Comparison of ENCODE assay signal across 8 mouse cellular contexts in genomic region chr11:19017719-19018413, GRCm38 (mm10). TPM values are rescaled to one million over a fixed set of nuclear protein-coding genes. Genes with fewer than 3 reads are reported as not detected.
DNase-seq lines count a peak whose midpoint lies in the region; ATAC-seq lines count a peak whose summit lies in the region.

No protein-coding gene starts in this region.

- peak overlapping the region; percentile 95; the same call in 1 of the 2 replicates for H3K27ac ChIP-seq in forebrain, embryonic 14.5 days (ENCODE audit: low read depth, low read length)
- H3K27ac ChIP-seq in liver, embryonic 11.5 days (ENCODE audit: low read depth, low read length), result peak overlapping the region; percentile 96
- peak overlapping the region; percentile 99 for H3K27ac ChIP-seq in stomach, embryonic 15.5 days

- H3K27me3 ChIP-seq in megakaryocyte, embryonic 14.5 days (replicated peaks), result no peaks in the 10 kb centered on the region
- H3K27me3 ChIP-seq in forebrain, embryonic 14.5 days (replicated peaks; ENCODE audit: control insufficient read depth, insufficient read depth, low read length), result peaks cover 34% of the 10 kb centered on the region
- H3K27me3 ChIP-seq in liver, embryonic 11.5 days (replicated peaks; ENCODE audit: control insufficient read depth, insufficient read depth, low read length), result no peaks in the 10 kb centered on the region
- no peaks in the 10 kb centered on the region for H3K27me3 ChIP-seq in stomach, embryonic 15.5 days (replicated peaks)

- ATAC-seq in megakaryocyte, adult 5-6 weeks (ENCODE audit: poor library complexity, severe bottlenecking), result no peak
- ATAC-seq in forebrain, embryonic 14.5 days, result no peak
- ATAC-seq in liver, embryonic 11.5 days (replicated peaks; ENCODE audit: low FRiP score), result no peak
- no peak for ATAC-seq in stomach, embryonic 15.5 days (ENCODE audit: insufficient read depth, low FRiP score, low read depth)
- no peak for ATAC-seq in granulocyte monocyte progenitor cell, adult 5-6 weeks (replicated peaks; ENCODE audit: poor library complexity, severe bottlenecking)

- H3K4me1 ChIP-seq in megakaryocyte, embryonic 14.5 days, result peaks cover 31% of the 10 kb centered on the region
- H3K4me1 ChIP-seq in forebrain, embryonic 14.5 days (ENCODE audit: control insufficient read depth, insufficient read depth, low read length), result peaks cover 4% of the 10 kb centered on the region
- peaks cover 22% of the 10 kb centered on the region for H3K4me1 ChIP-seq in liver, embryonic 11.5 days (replicated peaks; ENCODE audit: control insufficient read depth, insufficient read depth, low read length)
- H3K4me1 ChIP-seq in stomach, embryonic 15.5 days, result peaks cover 6% of the 10 kb centered on the region; the same call in 1 of the 2 replicates

- peaks cover 35% of the 10 kb centered on the region for H3K36me3 ChIP-seq in megakaryocyte, embryonic 14.5 days (replicated peaks; ENCODE audit: low read length)
- no peaks in the 10 kb centered on the region for H3K36me3 ChIP-seq in forebrain, embryonic 14.5 days (ENCODE audit: control insufficient read depth, insufficient read depth, low read length)
- H3K36me3 ChIP-seq in liver, embryonic 11.5 days (ENCODE audit: control insufficient read depth, insufficient read depth, low read length), result no peaks in the 10 kb centered on the region
- H3K36me3 ChIP-seq in stomach, embryonic 15.5 days, result no peaks in the 10 kb centered on the region

- H3K4me3 ChIP-seq in megakaryocyte, embryonic 14.5 days (replicated peaks), result peak overlapping the region; percentile 93
- peak overlapping the region; percentile 58 for H3K4me3 ChIP-seq in forebrain, embryonic 14.5 days (ENCODE audit: low read depth, low read length)
- H3K4me3 ChIP-seq in liver, embryonic 11.5 days (ENCODE audit: low read depth, low read length), result peak overlapping the region; percentile 70
- peak overlapping the region; percentile 73 for H3K4me3 ChIP-seq in stomach, embryonic 15.5 days (replicated peaks)

- DNase-seq in forebrain, embryonic 14.5 days (ENCODE audit: low spot score), result no peak
- DNase-seq in liver, embryonic 11.5 days (ENCODE audit: low spot score), result no peak
- no peak for DNase-seq in left cerebral cortex, adult 11 months (ENCODE audit: low spot score)
- DNase-seq in layer of hippocampus, adult 9-11 months, result no peak

- peak overlapping the region; percentile 80 for H3K4me2 ChIP-seq in forebrain, embryonic 14.5 days (ENCODE audit: low read length)
- peak overlapping the region; percentile 98 for H3K4me2 ChIP-seq in liver, embryonic 11.5 days
- peak overlapping the region; percentile 61 for H3K4me2 ChIP-seq in stomach, embryonic 15.5 days

- H3K9ac ChIP-seq in forebrain, embryonic 14.5 days (ENCODE audit: low read length), result peak overlapping the region; percentile 95
- H3K9ac ChIP-seq in liver, embryonic 11.5 days (ENCODE audit: low read depth, low read length), result peak overlapping the region; percentile 84
- peak overlapping the region; percentile 83 for H3K9ac ChIP-seq in stomach, embryonic 15.5 days

- WGBS in forebrain, embryonic 14.5 days, result 2% methylated on average over 14 of the region's 14 CpGs
- WGBS in liver, embryonic 11.5 days, result under 1% methylated on average over 14 of the region's 14 CpGs
- WGBS in stomach, embryonic 15.5 days, result under 1% methylated on average over 14 of the region's 14 CpGs

- no peaks in the 10 kb centered on the region for H3K9me3 ChIP-seq in megakaryocyte, embryonic 14.5 days
- no peaks in the 10 kb centered on the region for H3K9me3 ChIP-seq in forebrain, embryonic 14.5 days (replicated peaks; ENCODE audit: control insufficient read depth, low read length)
- H3K9me3 ChIP-seq in liver, embryonic 11.5 days (ENCODE audit: control insufficient read depth, low read length), result no peaks in the 10 kb centered on the region
- no peaks in the 10 kb centered on the region for H3K9me3 ChIP-seq in stomach, embryonic 15.5 days

RNA-seq across cellular contexts. Expression of gene Meis1, which starts 0.9 kb away (rescaled TPM):
- 121 and 264 TPM in 2 replicates for polyA plus RNA-seq in megakaryocyte, embryonic 14.5 days (2012; ENCODE audit: insufficient read depth, low replicate concordance)
- total RNA-seq in megakaryocyte, adult 5-6 weeks (2015), result 3.3 and 4.2 TPM in 2 replicates
- total RNA-seq in megakaryocyte, adult 5-6 weeks (2017), result 5.9 and 6.0 TPM in 2 replicates
- 19.2 and 20.1 TPM in 2 replicates for polyA plus RNA-seq in forebrain, embryonic 14.5 days (2014; fragmentation: Nextera tagmentation; extraction: Ambion mirVana)
- 44.7 and 46.6 TPM in 2 replicates for polyA plus RNA-seq in liver, embryonic 11.5 days (2014; fragmentation: Nextera tagmentation; extraction: Ambion mirVana)
- polyA plus RNA-seq in stomach, embryonic 15.5 days (2015; fragmentation: Nextera tagmentation; extraction: Ambion mirVana), result 139 and 150 TPM in 2 replicates
- total RNA-seq in granulocyte monocyte progenitor cell, adult 5-6 weeks (2014; fragmentation: Nextera tagmentation), result 12.6 and 24.4 TPM in 2 replicates
- 15.4 and 17.6 TPM in 2 replicates for total RNA-seq in granulocyte monocyte progenitor cell, adult 5-6 weeks (2017)
